Mouse (Mus musculus) midbrain, postnatal 0 days (tissue): Measurements from ENCODE around the gene Sarm1. TPM values are rescaled to one million over a fixed set of nuclear protein-coding genes. Genes with fewer than 3 reads are reported as not detected.

Source experiments
- ATAC-seq: fragments of 200-750 bp; cut with Nextera tagmentation; 2 replicates; pipeline ENCODE4 v1.8.0; 2017; ENCODE audit warnings: moderate number of reproducible peaks, mild to moderate bottlenecking, moderate TSS enrichment, moderate library complexity; ENCODE audit not compliant: low FRiP score
- DNase-seq: peaks from one replicate; pipeline ENCODE4 v3.0.0-alpha.2; 2015; ENCODE audit warnings: low spot score
- H3K27ac ChIP-seq: fragments of 300-500 bp; sonication (generic); 2 replicates; pipeline ENCODE4 v1.5.1; 2014; ENCODE audit warnings: low read depth, mild to moderate bottlenecking, low read length, mixed read lengths
- H3K27me3 ChIP-seq: fragments of 300-500 bp; sonication (generic); 2 replicates; pipeline ENCODE4 v1.6.1; 2014; ENCODE audit warnings: low read length, control low read depth, mixed read lengths; ENCODE audit not compliant: insufficient read depth
- H3K36me3 ChIP-seq: fragments of 300-500 bp; sonication (generic); 2 replicates; pipeline ENCODE4 v1.6.1; 2014; ENCODE audit warnings: low read length, control low read depth, mixed read lengths; ENCODE audit not compliant: insufficient read depth
- H3K4me1 ChIP-seq: fragments of 300-500 bp; sonication (generic); 2 replicates; pipeline ENCODE4 v1.6.1; 2014; ENCODE audit warnings: mild to moderate bottlenecking, control low read depth, antibody characterized with exemption, low read length, mixed read lengths; ENCODE audit not compliant: insufficient read depth
- H3K4me2 ChIP-seq: fragments of 300-500 bp; sonication (generic); 2 replicates; pipeline ENCODE4 v1.6.1; 2014; ENCODE audit warnings: low read depth, mild to moderate bottlenecking, low read length, mixed read lengths; ENCODE audit not compliant: poor library complexity, severe bottlenecking
- H3K4me3 ChIP-seq: fragments of 300-500 bp; sonication (generic); 2 replicates; pipeline ENCODE4 v1.5.1; 2014; ENCODE audit warnings: low read depth, mild to moderate bottlenecking, low read length, moderate library complexity
- H3K9ac ChIP-seq: fragments of 300-500 bp; sonication (generic); replicated peaks from 2 replicates; pipeline ENCODE4 v1.6.1; 2014; ENCODE audit warnings: mild to moderate bottlenecking, low read length, moderate library complexity, mixed read lengths; ENCODE audit not compliant: poor library complexity, severe bottlenecking
- H3K9me3 ChIP-seq: fragments of 300-500 bp; sonication (generic); 2 replicates; pipeline ENCODE4 v1.6.1; 2016; ENCODE audit warnings: low read length, control low read depth
- CTCF ChIP-seq: IDR thresholded peaks from 2 replicates; pipeline ENCODE4 v1.5.1; 2016; ENCODE audit warnings: antibody characterized with exemption, mild to moderate bottlenecking
- WGBS: fragments of 180-500 bp; shearing (Covaris S2); extraction: QIAGEN DNeasy Blood & Tissue Kit; methylation state at CpG from one replicate; pipeline ENCODE4 v1.1.7; 2014; 5-methylcytosine and 5-hydroxymethylcytosine counted together
- polyA plus RNA-seq: library from polyadenylated mRNA; unstranded; fragments of >200 nt; fragmentation: Nextera tagmentation; extraction: Ambion mirVana; gene quantifications from 2 replicates; pipeline ENCODE4 v1.2.1, GENCODE M21; 2015
- total RNA-seq: library from RNA; depleted of rRNA; stranded (reverse); fragments of >200 nt; gene quantifications from 2 replicates; pipeline ENCODE4 v1.2.3, GENCODE M21; 2014; rRNA removed

Gene Sarm1
- total RNA-seq, result 63.2 and 66.3 TPM in 2 replicates
- 39.8 and 40.1 TPM in 2 replicates for polyA plus RNA-seq

GRCm38 (mm10) chr11:78497544-78498522 is at the start of gene Sarm1:
Sarm1 (minus strand) TSS chr11:78497754.
- peak within 1 kb of the TSS; percentile 78 for H3K4me3 ChIP-seq
- peaks cover 5% of the 10 kb centered on the region; the same call in 1 of the 2 replicates for H3K4me1 ChIP-seq
- no peaks in the 10 kb centered on the region for H3K36me3 ChIP-seq
- DNase-seq, result peak; percentile 98
- 3% methylated on average over 35 of the region's 36 CpGs for WGBS
- peak; percentile 95 for ATAC-seq
- H3K4me2 ChIP-seq, result peak within 1 kb of the TSS; percentile 76
- peak within 1 kb of the TSS; percentile 83 for H3K9ac ChIP-seq
- peak; percentile 32 for TF ChIP-seq CTCF
- peak within 1 kb of the TSS; percentile 94 for H3K27ac ChIP-seq
- H3K9me3 ChIP-seq, result no peaks in the 10 kb centered on the region
- H3K27me3 ChIP-seq, result no peaks in the 10 kb centered on the region

- no peak for ATAC-seq
- H3K36me3 ChIP-seq, result peaks cover 21% of the 10 kb centered on the region
- 84% methylated on average over 8 of the region's 8 CpGs for WGBS
These were observed 47.6 kb upstream of the Sarm1 start for GRCm38 (mm10) chr11:78545181-78545580.

GRCm38 (mm10) chr11:78544449-78545111 is 47.0 kb upstream of the Sarm1 start:
- peak; percentile 55 for TF ChIP-seq CTCF
- H3K4me3 ChIP-seq, result no peak overlapping the region
- no peak overlapping the region for H3K9ac ChIP-seq
- DNase-seq (no peak), ATAC-seq (no peak)
- H3K9me3 ChIP-seq, result no peaks in the 10 kb centered on the region
- no peaks in the 10 kb centered on the region; the same call in 1 of the 2 replicates for H3K4me1 ChIP-seq
- no peak overlapping the region for H3K27ac ChIP-seq
- H3K36me3 ChIP-seq, result peaks cover 25% of the 10 kb centered on the region
- H3K4me2 ChIP-seq, result no peak overlapping the region
- no peaks in the 10 kb centered on the region for H3K27me3 ChIP-seq
- 94% methylated on average over 7 of the region's 7 CpGs for WGBS

More at GRCm38 (mm10) chr11:78545181-78545580, 47.6 kb upstream of the Sarm1 start:
- Histone ChIP-seq H3K4me1 (no peaks in the 10 kb centered on the region; the same call in 1 of the 2 replicates), H3K4me2 (no peak overlapping the region), H3K4me3 (no peak overlapping the region), H3K9me3 (no peaks in the 10 kb centered on the region), H3K27ac (no peak overlapping the region), H3K9ac (no peak overlapping the region), H3K27me3 (no peaks in the 10 kb centered on the region)
- no peak for DNase-seq
- no peak for TF ChIP-seq CTCF

- WGBS, result 86% methylated on average over 3 of the region's 3 CpGs
- H3K4me2 ChIP-seq, result no peak overlapping the region
- H3K9ac ChIP-seq, result no peak overlapping the region
- no peak overlapping the region for H3K4me3 ChIP-seq
- peaks cover 7% of the 10 kb centered on the region; the same call in 1 of the 2 replicates for H3K4me1 ChIP-seq
- ATAC-seq, result no peak
- H3K9me3 ChIP-seq, result no peaks in the 10 kb centered on the region
- H3K27ac ChIP-seq, result no peak overlapping the region
- H3K27me3 ChIP-seq, result no peaks in the 10 kb centered on the region
- DNase-seq, result no peak
- H3K36me3 ChIP-seq, result peaks cover 35% of the 10 kb centered on the region
- no peak for TF ChIP-seq CTCF
These were observed 42.8 kb upstream of the Sarm1 start for GRCm38 (mm10) chr11:78540358-78540757.

- DNase-seq (no peak), ATAC-seq (peak; percentile 12; the same call in 1 of the 2 replicates)
- Histone ChIP-seq H3K9ac (peak overlapping the region; percentile 71), H3K27me3 (no peaks in the 10 kb centered on the region), H3K27ac (peak overlapping the region; percentile 81), H3K4me1 (peaks cover 13% of the 10 kb centered on the region; the same call in 1 of the 2 replicates), H3K4me2 (peak overlapping the region; percentile 63), H3K9me3 (no peaks in the 10 kb centered on the region), H3K36me3 (peaks cover 22% of the 10 kb centered on the region), H3K4me3 (peak overlapping the region; percentile 65)
- TF ChIP-seq CTCF, result no peak
- 2% methylated on average over 14 of the region's 14 CpGs for WGBS
These were observed 39.1 kb upstream of the Sarm1 start for GRCm38 (mm10) chr11:78536690-78537084.
